Mouse (Mus musculus) limb, embryonic 13.5 days (tissue): ENCODE data around the gene Gm20388. TPM values are rescaled to one million over a fixed set of nuclear protein-coding genes. Genes with fewer than 3 reads are reported as not detected.
"Not testable (repeated sequence)": the region's sequence is repeated elsewhere in the genome, so short reads cannot be mapped to it uniquely, and the experiment has no call there.

Experiments
- ATAC-seq: fragments of 200-750 bp; cut with Nextera tagmentation; 2 replicates; pipeline ENCODE4 v1.8.0; 2017; ENCODE audit warnings: low read depth, moderate number of reproducible peaks, moderate TSS enrichment; ENCODE audit not compliant: low FRiP score
- H3K27ac ChIP-seq: fragments of 300-500 bp; sonication (generic); 2 replicates; pipeline ENCODE4 v1.5.1; 2015; ENCODE audit warnings: inconsistent platforms, mild to moderate bottlenecking, moderate library complexity
- H3K27me3 ChIP-seq: fragments of 300-500 bp; sonication (generic); 2 replicates; pipeline ENCODE4 v1.6.1; 2015; ENCODE audit warnings: mild to moderate bottlenecking, inconsistent platforms
- H3K36me3 ChIP-seq: fragments of 300-500 bp; sonication (generic); 2 replicates; pipeline ENCODE4 v1.6.1; 2015; ENCODE audit warnings: inconsistent platforms, mild to moderate bottlenecking, moderate library complexity
- H3K4me1 ChIP-seq: fragments of 300-500 bp; sonication (generic); 2 replicates; pipeline ENCODE4 v1.6.1; 2015; ENCODE audit warnings: inconsistent platforms
- H3K4me2 ChIP-seq: fragments of 300-500 bp; sonication (generic); replicated peaks from 2 replicates; pipeline ENCODE4 v1.6.1; 2015; ENCODE audit warnings: inconsistent platforms, mild to moderate bottlenecking, moderate library complexity
- H3K4me3 ChIP-seq: fragments of 300-500 bp; sonication (generic); 2 replicates; pipeline ENCODE4 v1.5.1; 2015; ENCODE audit warnings: moderate library complexity, mild to moderate bottlenecking, inconsistent platforms
- H3K9ac ChIP-seq: fragments of 300-500 bp; sonication (generic); 2 replicates; pipeline ENCODE4 v1.6.1; 2015; ENCODE audit warnings: mild to moderate bottlenecking, inconsistent platforms
- H3K9me3 ChIP-seq: fragments of 300-500 bp; sonication (generic); 2 replicates; pipeline ENCODE4 v1.6.1; 2016; ENCODE audit warnings: inconsistent platforms
- WGBS: fragments of 180-500 bp; shearing (Covaris S2); methylation state at CpG from one replicate; pipeline ENCODE4 v1.1.7; 2015; 5-methylcytosine and 5-hydroxymethylcytosine counted together
- polyA plus RNA-seq: library from polyadenylated mRNA; unstranded; fragments of >200 nt; fragmentation: Nextera tagmentation; extraction: Ambion mirVana; gene quantifications from 2 replicates; pipeline ENCODE4 v1.2.1, GENCODE M21; 2015

Gm20388 gene
- polyA plus RNA-seq, 1 experiment from 2014 or later = 7.1 TPM

DNA sequence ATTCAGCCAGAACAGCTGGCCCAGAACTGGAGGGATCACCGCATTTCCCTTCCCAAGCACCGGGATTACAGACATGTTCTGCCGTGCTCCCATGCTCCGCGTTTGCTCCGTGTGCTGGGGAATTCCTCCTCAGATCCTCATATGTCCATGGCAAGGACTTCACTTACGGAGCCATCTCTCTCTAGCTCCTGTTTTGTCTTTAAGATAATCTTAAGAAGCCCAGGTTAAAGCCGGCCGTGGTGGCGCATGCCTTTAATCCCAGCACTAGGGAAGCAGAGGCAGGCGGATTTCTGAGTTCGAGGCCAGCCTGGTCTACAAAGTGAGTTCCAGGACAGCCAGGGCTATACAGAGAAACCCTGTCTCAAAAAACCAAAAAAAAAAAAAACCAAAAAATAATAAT, 3541.1 kb downstream of the Gm20388 start:
- not testable (repeated sequence) for H3K27ac ChIP-seq, H3K27me3 ChIP-seq, H3K9me3 ChIP-seq, H3K4me3 ChIP-seq, H3K4me2 ChIP-seq, ATAC-seq, H3K4me1 ChIP-seq, H3K9ac ChIP-seq
- 96% methylated on average over 12 of the region's 12 CpGs for WGBS
- H3K36me3 ChIP-seq = peaks cover 82% of the 10 kb centered on the region

DNA sequence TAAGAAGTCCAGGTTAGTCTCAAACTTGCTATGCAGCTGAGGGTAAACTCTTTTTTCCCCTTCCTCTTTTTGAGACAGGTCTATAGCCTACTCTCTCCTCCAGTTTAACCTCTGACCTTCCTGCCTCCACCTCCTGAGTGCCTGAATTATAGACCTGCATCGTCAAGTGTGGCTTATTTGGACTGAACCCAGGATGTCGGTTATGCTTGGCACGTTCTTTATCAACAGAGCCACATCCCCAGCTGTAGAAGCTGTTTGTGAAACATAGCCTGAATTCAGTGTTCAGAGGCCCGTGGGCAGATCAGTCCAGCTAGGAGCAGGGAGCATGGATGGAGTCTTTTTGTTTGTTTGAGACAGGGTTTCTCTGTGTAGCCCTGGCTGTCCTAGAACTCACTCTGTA, 3541.5 kb downstream of the Gm20388 start:
- Histone ChIP-seq H3K4me1 (no peaks in the 10 kb centered on the region), H3K9ac (no peak overlapping the region), H3K36me3 (peaks cover 86% of the 10 kb centered on the region), H3K9me3 (no peaks in the 10 kb centered on the region), H3K4me3 (no peak overlapping the region), H3K27me3 (no peaks in the 10 kb centered on the region), H3K27ac (no peak overlapping the region), H3K4me2 (no peak overlapping the region)
- WGBS = 85% methylated on average over 4 of the region's 4 CpGs
- ATAC-seq = no peak

DNA sequence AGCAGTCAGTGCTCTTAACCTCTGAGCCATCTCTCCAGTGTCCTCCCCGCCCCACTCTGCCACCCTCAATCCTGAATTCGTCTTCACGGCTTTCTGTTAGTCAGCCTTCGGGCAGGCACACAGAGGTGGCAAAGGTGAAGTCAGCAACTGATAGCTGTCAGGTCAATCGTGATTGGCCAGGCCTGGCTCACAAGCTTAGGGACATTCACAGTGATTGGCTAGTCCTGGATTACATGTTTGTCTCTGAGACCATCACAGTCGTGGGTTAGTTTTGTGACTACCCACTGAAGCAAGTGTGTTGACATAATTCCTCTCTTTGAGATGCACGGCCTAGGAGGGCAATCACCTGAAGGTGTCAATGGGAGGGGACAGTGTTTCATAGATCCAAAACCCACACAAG, 3542.7 kb downstream of the Gm20388 start:
- H3K4me2 ChIP-seq = no peak overlapping the region
- H3K36me3 ChIP-seq = peaks cover 91% of the 10 kb centered on the region
- no peak overlapping the region for H3K9ac ChIP-seq
- WGBS = 73% methylated on average over 7 of the region's 7 CpGs
- H3K4me3 ChIP-seq = no peak overlapping the region
- H3K9me3 ChIP-seq = no peaks in the 10 kb centered on the region
- no peaks in the 10 kb centered on the region for H3K4me1 ChIP-seq
- no peak for ATAC-seq
- no peaks in the 10 kb centered on the region for H3K27me3 ChIP-seq
- H3K27ac ChIP-seq = no peak overlapping the region

DNA sequence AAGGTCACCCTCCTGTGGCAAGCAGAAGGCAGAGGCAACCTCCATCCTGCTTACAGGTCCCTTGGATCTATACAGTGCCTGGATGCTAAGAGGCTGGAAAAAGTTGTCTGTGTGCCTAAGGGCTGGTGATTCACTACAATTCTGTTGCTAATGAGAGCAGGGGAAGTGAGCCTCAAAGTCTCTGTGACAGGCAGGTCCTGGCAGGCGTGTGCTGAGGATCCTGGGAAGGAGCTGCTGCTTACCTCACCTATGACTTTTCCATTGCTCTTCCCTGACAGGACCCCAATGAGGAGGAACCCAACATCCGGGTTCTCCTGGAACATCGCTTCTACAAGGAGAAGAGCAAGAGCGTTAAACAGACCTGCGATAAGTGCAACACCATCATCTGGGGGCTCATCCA, 3543.3 kb downstream of the Gm20388 start:
- no peak overlapping the region for H3K4me3 ChIP-seq
- ATAC-seq = no peak
- no peak overlapping the region for H3K9ac ChIP-seq
- H3K27ac ChIP-seq = no peak overlapping the region
- no peak overlapping the region for H3K4me2 ChIP-seq
- H3K9me3 ChIP-seq = no peaks in the 10 kb centered on the region
- no peaks in the 10 kb centered on the region for H3K4me1 ChIP-seq
- no peaks in the 10 kb centered on the region for H3K27me3 ChIP-seq
- WGBS = 79% methylated on average over 5 of the region's 5 CpGs
- H3K36me3 ChIP-seq = peaks cover 93% of the 10 kb centered on the region

DNA sequence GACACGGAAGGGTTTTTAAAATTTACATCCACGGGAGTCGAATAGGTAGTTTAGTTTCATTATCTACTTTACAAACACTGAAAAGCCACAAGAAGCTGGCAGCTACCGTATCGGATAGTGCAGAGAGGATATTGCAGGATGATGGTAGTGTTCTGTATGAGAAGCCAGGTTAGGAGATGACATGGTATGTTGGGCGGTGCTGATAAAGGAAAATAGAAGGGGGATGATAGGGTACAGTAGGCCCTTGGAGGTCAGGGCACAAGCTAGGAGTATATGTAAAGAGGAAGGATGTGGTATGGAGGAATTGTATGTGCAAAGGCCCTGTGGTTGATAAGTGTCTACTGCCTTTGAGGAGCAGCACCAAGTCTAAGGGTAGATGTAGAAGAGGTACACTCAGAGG, 3543.9 kb downstream of the Gm20388 start:
- no peak overlapping the region for H3K4me3 ChIP-seq
- ATAC-seq = no peak
- no peak overlapping the region for H3K4me2 ChIP-seq
- H3K27me3 ChIP-seq = no peaks in the 10 kb centered on the region
- no peak overlapping the region for H3K27ac ChIP-seq
- H3K9ac ChIP-seq = no peak overlapping the region
- H3K9me3 ChIP-seq = no peaks in the 10 kb centered on the region
- no peaks in the 10 kb centered on the region for H3K4me1 ChIP-seq
- 94% methylated on average over 6 of the region's 6 CpGs for WGBS
- H3K36me3 ChIP-seq = peaks cover 93% of the 10 kb centered on the region

DNA sequence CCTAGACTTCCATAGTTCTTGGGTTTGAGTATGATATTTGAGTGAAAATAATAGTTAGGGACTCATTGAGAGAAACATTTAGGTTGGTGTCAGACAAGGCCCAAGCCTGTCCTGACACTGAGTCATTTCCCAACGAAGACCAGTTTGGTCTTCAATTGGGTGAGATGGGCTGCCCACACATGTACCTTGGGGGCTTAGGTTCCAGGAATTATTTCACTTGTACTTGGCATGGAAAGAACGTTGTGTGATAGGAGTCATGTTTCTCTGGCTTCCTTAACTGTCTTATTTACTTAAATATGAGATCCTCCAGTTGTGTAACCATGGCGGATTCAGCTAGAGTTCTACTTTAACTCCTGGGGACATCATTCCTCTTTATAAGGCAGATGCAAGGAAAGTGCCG, 3553.0 kb downstream of the Gm20388 start:
- H3K9me3 ChIP-seq = no peaks in the 10 kb centered on the region
- H3K27ac ChIP-seq = no peak overlapping the region
- no peak overlapping the region for H3K4me3 ChIP-seq
- H3K9ac ChIP-seq = no peak overlapping the region
- no peak overlapping the region for H3K4me2 ChIP-seq
- H3K27me3 ChIP-seq = no peaks in the 10 kb centered on the region
- 91% methylated on average over 4 of the region's 4 CpGs for WGBS
- peaks cover 54% of the 10 kb centered on the region for H3K36me3 ChIP-seq
- no peaks in the 10 kb centered on the region for H3K4me1 ChIP-seq
- ATAC-seq = no peak

DNA sequence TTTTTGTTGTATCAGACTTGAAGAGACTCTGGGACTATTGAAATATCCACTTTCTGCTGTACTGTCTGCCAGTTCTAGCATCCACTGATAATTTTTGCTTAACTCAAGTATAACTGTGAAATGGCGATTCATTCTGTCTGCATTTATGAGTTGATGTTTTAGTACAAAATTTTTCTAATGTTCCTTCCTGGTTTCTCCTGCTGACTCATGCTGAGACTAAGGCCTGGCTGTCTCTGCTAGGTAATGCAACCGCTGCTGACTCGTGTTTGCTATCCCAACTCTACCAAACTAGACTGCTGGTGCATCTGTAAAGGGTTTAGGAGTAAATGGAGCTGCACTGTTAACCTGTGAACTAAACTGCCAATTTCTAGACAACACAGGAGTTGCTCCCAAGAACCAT, 3556.8 kb downstream of the Gm20388 start:
- Histone ChIP-seq H3K4me3 (no peak overlapping the region), H3K27me3 (0 out of 2 replicates have a peak, but pooled peaks cover 6% of the 10 kb centered on the region), H3K4me2 (no peak overlapping the region), H3K9ac (no peak overlapping the region), H3K4me1 (no peaks in the 10 kb centered on the region), H3K27ac (no peak overlapping the region; the same call in 1 of the 2 replicates), H3K36me3 (peaks cover 16% of the 10 kb centered on the region), H3K9me3 (no peaks in the 10 kb centered on the region)
- no peak for ATAC-seq
- 72% methylated on average over 3 of the region's 3 CpGs for WGBS

DNA sequence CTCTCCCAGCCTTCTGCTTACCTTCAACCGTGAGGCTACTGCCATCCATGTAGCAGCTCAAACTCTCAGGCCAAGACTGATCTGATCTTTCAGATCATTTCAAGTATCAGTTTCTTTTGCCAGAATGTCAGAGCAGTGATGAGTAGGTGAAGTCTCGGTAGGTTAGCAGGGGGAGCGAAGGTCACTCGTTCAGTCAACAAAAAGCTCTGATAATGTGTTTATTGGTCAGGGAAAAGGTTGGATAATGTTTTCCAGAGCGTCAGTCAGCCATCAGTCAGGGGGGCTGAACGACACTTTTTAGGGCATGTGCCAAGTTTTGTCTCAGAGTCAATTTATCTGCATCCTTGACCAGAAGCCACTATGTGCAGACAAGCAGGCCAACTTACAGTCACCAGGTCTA, 3562.3 kb downstream of the Gm20388 start:
- ATAC-seq, H3K27me3 ChIP-seq, H3K4me1 ChIP-seq, H3K36me3 ChIP-seq, H3K4me2 ChIP-seq, H3K27ac ChIP-seq, H3K9ac ChIP-seq, H3K9me3 ChIP-seq, H3K4me3 ChIP-seq: not testable (repeated sequence)
- 70% methylated on average over 6 of the region's 6 CpGs for WGBS

DNA sequence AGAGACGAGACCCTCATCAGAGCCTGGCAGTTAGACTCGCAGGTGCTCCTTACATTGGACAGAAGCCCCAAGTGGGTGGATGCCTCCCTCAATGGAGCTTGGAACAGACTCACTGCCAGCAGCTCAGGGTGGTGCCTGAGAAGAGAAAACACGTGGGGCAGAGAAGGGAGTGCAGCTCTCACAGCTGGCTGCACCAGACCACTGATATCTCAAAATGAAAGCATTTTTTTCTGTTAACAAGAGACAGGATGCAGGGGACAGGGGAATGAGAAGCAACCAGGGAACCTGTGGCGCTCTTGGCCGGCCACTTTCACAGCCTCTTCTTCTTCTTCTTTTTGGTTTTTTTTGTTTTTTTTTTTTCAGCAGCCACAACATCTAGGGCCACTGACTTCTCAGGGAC, 3563.9 kb downstream of the Gm20388 start:
- not testable (repeated sequence) for H3K4me3 ChIP-seq, H3K4me2 ChIP-seq, H3K9ac ChIP-seq, H3K9me3 ChIP-seq, H3K27ac ChIP-seq, H3K27me3 ChIP-seq, ATAC-seq, H3K36me3 ChIP-seq
- WGBS = 58% methylated on average over 5 of the region's 5 CpGs
- H3K4me1 ChIP-seq = peaks cover 17% of the 10 kb centered on the region

DNA sequence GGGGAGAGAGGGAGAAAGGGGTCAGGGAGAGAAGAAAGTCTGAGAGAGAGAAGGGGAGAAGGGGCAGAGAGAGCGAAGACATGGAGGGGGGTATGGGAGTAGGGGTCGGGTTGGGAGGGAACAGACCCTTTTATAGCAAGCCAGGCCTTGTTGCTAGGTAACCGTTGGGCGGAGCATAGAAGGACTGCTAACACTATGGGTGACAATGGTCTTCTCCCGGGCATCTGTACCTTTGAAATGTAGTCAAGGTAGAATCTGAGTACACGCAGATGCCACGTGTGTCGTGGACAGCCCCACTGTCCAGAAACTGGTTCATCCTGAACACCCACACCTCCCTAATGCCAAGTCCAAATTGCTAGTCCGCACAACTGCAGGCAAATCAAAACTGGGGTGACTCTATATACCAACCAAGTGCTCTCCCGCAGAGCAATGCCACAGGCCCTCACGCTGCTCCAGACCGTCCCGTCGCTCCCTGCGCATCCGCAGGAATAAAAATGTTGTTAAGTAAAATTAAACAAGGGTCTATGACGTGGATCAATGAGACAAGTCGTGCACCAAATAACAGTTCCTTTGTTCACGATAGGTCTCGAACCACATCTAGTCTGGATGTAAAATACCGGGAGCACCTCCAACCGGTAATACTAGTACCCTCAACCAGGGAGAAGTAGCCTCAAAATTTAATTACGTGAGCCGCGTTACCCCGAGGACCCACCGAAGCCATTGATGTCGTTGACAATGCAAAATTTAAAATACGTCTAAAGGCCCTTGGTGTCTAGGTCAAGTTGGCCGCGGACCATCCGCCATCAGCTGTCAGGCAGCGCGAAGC, 3566.5 kb downstream of the Gm20388 start:
- H3K9me3 ChIP-seq = no peaks in the 10 kb centered on the region
- peak overlapping the region; percentile 63 for H3K4me3 ChIP-seq
- H3K36me3 ChIP-seq = peaks cover 21% of the 10 kb centered on the region
- peak overlapping the region; percentile 80 for H3K9ac ChIP-seq
- H3K27ac ChIP-seq = no peak overlapping the region; the same call in 1 of the 2 replicates
- H3K27me3 ChIP-seq = no peaks in the 10 kb centered on the region
- H3K4me1 ChIP-seq = peaks cover 17% of the 10 kb centered on the region
- 9% methylated on average over 34 of the region's 34 CpGs for WGBS
- peak; percentile 28; the same call in 1 of the 2 replicates for ATAC-seq
- peak overlapping the region; percentile 92 for H3K4me2 ChIP-seq

DNA sequence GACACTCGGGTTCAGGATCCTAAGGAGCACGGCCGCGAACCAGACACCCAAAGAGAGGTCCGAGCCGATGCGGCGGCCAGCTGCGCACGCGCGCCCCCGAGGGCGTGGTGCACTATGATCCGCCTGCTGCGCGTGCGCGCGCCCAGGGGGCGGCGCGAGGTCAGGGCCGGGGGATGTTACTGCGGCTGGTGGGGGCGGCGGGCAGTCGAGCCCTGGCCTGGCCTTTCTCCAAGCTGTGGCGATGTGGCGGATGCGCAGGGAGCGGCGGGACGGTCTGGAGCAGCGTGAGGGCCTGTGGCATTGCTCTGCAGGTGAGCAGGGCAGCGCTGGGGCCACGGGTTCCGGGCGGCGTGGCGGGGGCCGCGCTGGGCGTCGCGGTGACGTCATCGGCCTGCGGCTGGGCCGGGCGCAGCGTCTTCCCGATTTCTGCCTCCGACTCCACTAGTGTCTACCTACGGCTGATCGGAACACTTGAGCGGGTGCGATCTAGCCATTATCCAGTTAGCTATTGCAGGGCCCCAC, 3567.2 kb downstream of the Gm20388 start, which contains the start of gene Afg3l1:
Gene Afg3l1 (plus strand): TSS at position 167 of the 522 bp plus-strand sequence.
- Histone ChIP-seq H3K36me3 (peaks cover 27% of the 10 kb centered on the region), H3K27ac (peak within 1 kb of the TSS; percentile 84), H3K9me3 (no peaks in the 10 kb centered on the region), H3K27me3 (no peaks in the 10 kb centered on the region), H3K4me2 (peak within 1 kb of the TSS; percentile 92), H3K9ac (peak within 1 kb of the TSS; percentile 80), H3K4me1 (peaks cover 17% of the 10 kb centered on the region), H3K4me3 (peak within 1 kb of the TSS; percentile 63)
- peak; percentile 95 for ATAC-seq
- WGBS = 0% methylated on average over 58 of the region's 58 CpGs

DNA sequence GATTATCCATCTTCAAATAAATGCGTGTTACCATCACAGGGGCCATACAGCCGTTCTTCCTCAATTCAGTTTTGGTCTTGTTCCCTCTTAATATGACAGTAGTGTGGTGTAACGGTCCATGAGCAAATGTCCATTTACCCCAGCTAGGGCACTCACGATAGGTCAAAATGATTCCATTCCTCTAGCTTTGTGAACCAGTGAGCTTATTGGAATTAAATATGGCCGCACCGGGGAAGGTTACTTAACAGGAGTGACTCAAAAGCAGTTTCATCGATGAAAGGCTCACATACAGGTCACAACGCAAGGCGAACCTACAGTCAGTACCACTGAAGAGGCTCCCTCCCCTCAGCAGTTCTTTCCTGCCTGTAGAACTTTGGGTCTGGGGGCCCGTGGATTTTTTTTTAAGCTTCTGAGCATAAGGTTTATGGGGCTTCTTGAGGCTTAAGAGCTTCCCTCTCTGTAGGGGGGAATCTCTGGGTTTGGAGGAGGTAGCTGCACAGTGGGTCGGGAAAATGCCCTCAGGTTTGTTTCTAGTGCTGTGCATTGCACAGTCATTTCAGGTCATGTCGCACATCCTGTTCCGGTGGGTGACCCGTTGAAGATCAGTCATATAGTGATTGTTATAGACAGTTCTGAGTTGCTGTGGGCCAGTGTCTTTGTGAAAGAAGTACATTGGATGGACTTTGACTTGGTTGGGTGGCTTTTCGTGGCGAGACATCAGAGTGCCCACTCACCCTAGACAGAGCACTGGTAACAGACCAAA, 3568.0 kb downstream of the Gm20388 start:
- 34% methylated on average over 16 of the region's 16 CpGs for WGBS
- H3K27ac ChIP-seq = peak overlapping the region; percentile 84; the same call in 1 of the 2 replicates
- H3K36me3 ChIP-seq = peaks cover 33% of the 10 kb centered on the region
- peaks cover 17% of the 10 kb centered on the region for H3K4me1 ChIP-seq
- no peaks in the 10 kb centered on the region for H3K9me3 ChIP-seq
- H3K4me2 ChIP-seq = peak overlapping the region; percentile 92
- no peak for ATAC-seq
- peak overlapping the region; percentile 80 for H3K9ac ChIP-seq
- peak overlapping the region; percentile 63 for H3K4me3 ChIP-seq
- H3K27me3 ChIP-seq = no peaks in the 10 kb centered on the region
